Mouse (Mus musculus): ENCODE data around the gene Gadl1. TPM values are rescaled to one million over a fixed set of nuclear protein-coding genes. Genes with fewer than 3 reads are reported as not detected.
"Not testable (repeated sequence)": the region's sequence is repeated elsewhere in the genome, so short reads cannot be mapped to it uniquely, and the experiment has no call there.

Gadl1 gene
- total RNA-seq, 2 experiments from 2014 or later, result 1.0 to 1.2 TPM

GRCm38 (mm10) chr9:116032711-116033110 is 123.5 kb downstream of the Gadl1 start:
- DNase-seq, result no peak

DNA sequence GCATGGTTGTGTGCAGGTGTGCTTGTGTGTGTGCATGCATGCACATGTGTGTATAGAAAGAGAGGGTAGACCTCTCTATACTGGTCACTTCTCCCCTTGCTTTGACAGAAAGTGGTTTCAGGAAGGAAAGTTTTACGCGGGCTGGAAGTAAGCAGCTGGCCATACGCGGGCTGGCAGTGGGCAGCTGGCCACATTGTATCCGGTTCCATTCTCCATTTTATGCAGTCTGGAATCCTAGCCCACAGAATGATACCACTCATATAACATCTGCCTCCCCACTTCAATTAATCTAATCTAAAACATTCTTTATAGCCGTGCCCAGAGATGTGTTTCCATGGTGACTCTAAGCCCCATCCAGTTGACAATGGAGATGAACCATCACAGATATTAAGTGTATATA is 129.0 kb downstream of the Gadl1 start:
- DNase-seq, result no peak

DNA sequence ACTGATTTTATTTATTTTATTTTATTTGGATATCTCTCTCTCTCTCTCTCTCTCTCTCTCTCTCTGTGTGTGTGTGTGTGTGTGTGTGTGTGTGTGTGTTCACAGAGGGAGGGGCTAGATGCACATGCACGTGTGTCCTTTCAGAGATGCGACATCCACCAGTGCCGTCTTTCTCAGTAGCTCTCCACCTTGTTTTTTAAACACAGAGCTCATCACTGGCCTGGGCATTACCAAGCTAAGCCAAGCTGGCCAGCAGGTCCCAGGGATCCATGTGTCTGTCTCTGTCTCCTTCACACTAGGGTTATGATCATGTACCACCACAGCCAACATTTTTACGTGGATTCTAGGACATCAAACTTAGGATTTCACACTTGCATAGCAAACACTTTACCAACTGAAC is 130.7 kb downstream of the Gadl1 start:
- DNase-seq, result no peak

DNA sequence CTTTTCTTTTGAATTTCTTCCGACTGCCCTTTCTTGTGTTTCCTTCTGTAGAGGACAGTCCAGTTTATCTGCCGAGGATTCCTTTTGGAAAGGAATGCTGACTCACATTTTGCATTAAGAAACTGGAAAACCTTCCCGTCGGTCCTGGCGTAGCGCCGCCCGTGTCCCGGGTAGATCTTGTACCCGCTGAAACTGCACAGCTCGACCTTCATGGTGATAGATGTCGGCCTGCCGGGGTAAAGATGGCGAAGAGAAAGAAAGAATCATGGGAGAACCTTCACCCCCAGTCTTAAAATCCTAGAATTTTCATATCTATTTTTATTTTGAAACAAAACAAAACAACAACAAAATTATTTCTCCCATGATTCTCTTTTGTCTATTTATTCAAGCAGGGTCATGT is 131.6 kb downstream of the Gadl1 start:
- not testable (repeated sequence) for DNase-seq

GRCm38 (mm10) chr9:116041369-116041768 is 132.1 kb downstream of the Gadl1 start:
- DNase-seq, result no peak

DNA sequence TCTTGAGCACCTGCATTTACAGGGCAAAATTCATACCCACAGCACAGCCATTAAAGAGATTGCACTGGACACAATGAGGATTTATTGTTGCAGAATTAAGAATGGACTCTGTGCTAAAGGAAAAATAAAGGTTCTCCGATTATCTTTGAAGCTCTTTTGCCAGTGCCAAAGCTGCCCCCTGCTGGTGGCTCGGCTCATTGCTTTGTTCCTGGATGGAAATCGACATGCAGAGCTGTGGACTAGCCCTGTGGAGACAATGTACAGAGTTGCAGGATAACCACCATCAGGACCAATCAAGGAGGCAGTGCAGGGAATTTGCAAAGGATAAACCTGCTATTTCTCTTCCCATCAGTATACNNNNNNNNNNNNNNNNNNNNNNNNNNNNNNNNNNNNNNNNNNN is 132.5 kb downstream of the Gadl1 start:
- DNase-seq, result peak; percentile 90

GRCm38 (mm10) chr9:116049985-116050384 is 140.7 kb downstream of the Gadl1 start:
- no peak for DNase-seq

- no peak for DNase-seq
These were observed 144.7 kb downstream of the Gadl1 start for GRCm38 (mm10) chr9:116053976-116054375.

- no peak for DNase-seq
These were observed 149.2 kb downstream of the Gadl1 start for GRCm38 (mm10) chr9:116058475-116058874.

- no peak for DNase-seq
These were observed 149.9 kb downstream of the Gadl1 start for GRCm38 (mm10) chr9:116059156-116059555.

DNA sequence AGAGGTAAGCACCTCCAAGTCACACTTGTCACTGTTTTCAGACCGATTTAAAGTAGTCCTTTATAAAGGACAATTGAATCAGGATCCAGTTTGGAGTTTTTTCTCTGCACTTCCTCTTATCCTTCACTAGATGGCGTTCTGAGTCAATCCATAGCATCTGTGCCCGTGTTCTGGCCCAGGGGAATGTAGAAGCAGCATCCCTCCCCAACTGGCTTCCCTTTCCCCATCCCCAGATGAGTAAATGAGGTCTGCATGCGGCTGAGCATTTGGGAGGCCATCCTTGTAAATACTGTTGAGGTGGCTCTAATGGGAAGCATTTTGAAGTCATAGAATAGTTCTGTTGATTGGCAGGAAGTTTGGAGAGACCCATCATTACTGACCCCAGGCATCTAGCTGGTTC is 151.4 kb downstream of the Gadl1 start:
- peak; percentile 17 for DNase-seq

GRCm38 (mm10) chr9:116064774-116065173 is 155.5 kb downstream of the Gadl1 start:
- no peak for DNase-seq

DNA sequence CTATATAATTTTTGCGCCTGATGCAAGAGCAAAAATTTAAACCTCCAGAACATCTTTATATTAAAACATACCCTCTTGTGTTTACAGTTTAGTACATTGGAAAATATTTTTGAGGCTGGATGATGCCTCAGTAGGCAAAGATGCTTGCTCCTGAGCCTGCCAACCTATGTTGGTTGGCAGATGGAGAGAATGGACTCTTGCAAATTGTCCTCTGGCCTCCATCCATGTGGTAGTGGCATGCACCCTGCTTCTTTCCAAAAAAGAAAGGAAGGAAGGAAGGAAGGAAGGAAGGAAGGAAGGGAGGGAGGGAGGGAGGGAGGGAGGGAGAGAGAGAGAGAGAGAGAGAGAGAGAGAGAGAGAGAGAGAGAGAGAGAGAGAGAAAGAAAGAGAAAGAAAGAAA is 162.3 kb downstream of the Gadl1 start:
- DNase-seq, result not testable (repeated sequence)

GRCm38 (mm10) chr9:116076163-116076562 is 166.9 kb downstream of the Gadl1 start:
- DNase-seq, result no peak

- DNase-seq, result no peak
These were observed 167.7 kb downstream of the Gadl1 start for GRCm38 (mm10) chr9:116076946-116077345.

GRCm38 (mm10) chr9:116077419-116077818 is 168.2 kb downstream of the Gadl1 start:
- DNase-seq, result no peak

GRCm38 (mm10) chr9:116081781-116082180 is 172.5 kb downstream of the Gadl1 start:
- DNase-seq, result no peak

DNA sequence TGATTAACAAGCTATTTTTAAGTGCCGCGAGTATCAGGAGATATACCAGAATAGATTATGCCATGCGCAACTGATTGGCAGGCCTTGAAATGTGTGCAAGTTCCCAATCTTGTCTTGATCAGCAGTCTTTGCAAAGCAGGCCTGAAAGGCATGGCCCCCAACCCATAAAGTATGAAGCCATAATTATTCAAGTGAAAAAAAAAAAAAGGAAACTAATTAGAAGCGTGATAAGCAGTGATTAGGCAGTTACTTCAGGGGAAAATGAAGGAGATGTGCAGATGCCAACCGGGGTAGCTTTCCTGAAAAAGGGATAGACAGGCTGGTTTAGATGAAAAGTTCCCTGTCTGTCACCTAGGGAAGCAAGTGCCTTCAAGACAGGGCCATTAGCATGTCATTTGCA is 174.0 kb downstream of the Gadl1 start:
- no peak for DNase-seq

- no peak for DNase-seq
These were observed 174.6 kb downstream of the Gadl1 start for GRCm38 (mm10) chr9:116083726-116084323.

GRCm38 (mm10) chr9:116084324-116084931 is 175.2 kb downstream of the Gadl1 start:
- no peak for DNase-seq

GRCm38 (mm10) chr9:116085999-116086398 is 176.7 kb downstream of the Gadl1 start:
- DNase-seq, result no peak

- no peak for DNase-seq
These were observed 178.0 kb downstream of the Gadl1 start for GRCm38 (mm10) chr9:116087263-116087662.

DNA sequence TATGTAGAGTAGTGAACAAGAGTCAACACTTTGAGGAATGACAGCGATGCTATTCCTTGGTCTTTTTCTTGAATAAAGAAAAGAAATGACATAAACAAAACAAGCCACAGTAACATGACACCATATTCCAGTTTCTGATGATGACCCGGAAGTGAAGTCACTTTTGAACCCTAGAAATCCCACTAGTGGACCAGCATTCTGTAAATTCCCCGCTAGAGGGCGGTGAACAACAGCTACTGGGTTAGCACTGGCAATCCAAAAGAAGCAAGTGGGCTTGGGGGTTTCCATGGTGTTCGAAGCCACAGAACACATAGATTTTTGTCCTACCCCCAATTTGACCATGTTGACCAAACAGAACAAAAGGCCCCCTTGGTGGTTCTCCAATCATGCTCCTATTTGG is 178.6 kb downstream of the Gadl1 start:
- DNase-seq, result peak; percentile 82

GRCm38 (mm10) chr9:116088912-116089311 is 179.7 kb downstream of the Gadl1 start:
- DNase-seq, result peak; percentile 40

GRCm38 (mm10) chr9:116090296-116090695 is 181.0 kb downstream of the Gadl1 start:
- no peak for DNase-seq

Data from heart, postnatal 4 days (tissue).